Mouse (Mus musculus) thymus, adult 2 months (tissue): ENCODE results near the gene Peg10. TPM values are rescaled to one million over a fixed set of nuclear protein-coding genes. Genes with fewer than 3 reads are reported as not detected.

ENCODE experiments used
- DNase-seq: peaks from one replicate; pipeline ENCODE4 v3.0.0; 2021
- H3K27ac ChIP-seq: fragments of 200-500 bp; 2 replicates; pipeline ENCODE4 v1.5.1; 2012; ENCODE audit warnings: low read length, control low read depth; ENCODE audit not compliant: control insufficient read depth, insufficient read depth
- H3K27me3 ChIP-seq: fragments of 200-500 bp; 2 replicates; pipeline ENCODE4 v1.6.1; 2012; ENCODE audit warnings: mild to moderate bottlenecking, low read length, moderate library complexity, mixed read lengths; ENCODE audit not compliant: control insufficient read depth, insufficient read depth
- H3K36me3 ChIP-seq: fragments of 200-500 bp; 2 replicates; pipeline ENCODE4 v1.6.1; 2012; ENCODE audit warnings: mild to moderate bottlenecking, low read length, moderate library complexity; ENCODE audit not compliant: control insufficient read depth, insufficient read depth
- H3K4me1 ChIP-seq: fragments of 200-500 bp; replicated peaks from 2 replicates; pipeline ENCODE4 v1.6.1; 2012; ENCODE audit warnings: low read length; ENCODE audit not compliant: control insufficient read depth, insufficient read depth
- H3K4me3 ChIP-seq: fragments of 200-500 bp; 2 replicates; pipeline ENCODE4 v1.5.1; 2012; ENCODE audit warnings: mild to moderate bottlenecking, low read length, control low read depth, moderate library complexity; ENCODE audit not compliant: control insufficient read depth, insufficient read depth
- CTCF ChIP-seq: fragments of 200-500 bp; IDR thresholded peaks from 2 replicates; pipeline ENCODE4 v1.5.1; 2012; ENCODE audit warnings: mild to moderate bottlenecking, control low read depth, low read length, moderate library complexity, borderline replicate concordance; ENCODE audit not compliant: control insufficient read depth, poor library complexity, insufficient read depth; ENCODE audit errors: extremely low read depth
- POLR2A ChIP-seq: fragments of 200-500 bp; IDR thresholded peaks from 2 replicates; pipeline ENCODE4 v1.6.1; 2012; ENCODE audit warnings: mild to moderate bottlenecking, low read length, control low read depth, moderate library complexity; ENCODE audit not compliant: control insufficient read depth, poor library complexity, insufficient read depth; ENCODE audit errors: extremely low read depth
- WGBS: fragments of 180-500 bp; shearing (Covaris S2); methylation state at CpG from one replicate; pipeline ENCODE4 v1.1.7; 2018; 5-methylcytosine and 5-hydroxymethylcytosine counted together
- polyA plus RNA-seq: library from polyadenylated mRNA; depleted of rRNA; stranded (reverse); fragments of >200 nt; gene quantifications from 2 replicates; pipeline ENCODE4 v1.2.3, GENCODE M21; 2012

Peg10 gene
- polyA plus RNA-seq, 1 experiment, result 0.32 TPM

DNA sequence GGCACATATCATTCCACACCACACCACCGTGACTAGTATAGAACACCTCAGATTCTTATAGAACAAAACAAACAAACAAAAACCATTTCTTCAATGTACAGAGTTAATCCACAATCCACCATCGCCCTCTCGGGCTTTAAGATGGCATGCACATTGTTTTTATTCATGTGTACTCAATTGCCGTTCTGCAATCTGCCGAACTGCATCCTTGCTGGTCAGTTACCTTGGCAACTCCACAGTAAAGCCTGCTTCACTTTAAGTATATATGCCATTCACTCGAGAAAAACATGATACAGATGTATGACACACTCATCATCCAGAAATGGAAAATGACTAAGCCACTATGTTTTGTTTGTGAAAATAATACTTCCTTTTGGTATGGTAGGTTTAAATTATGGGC, 25.0 kb upstream of the Peg10 start:
- Histone ChIP-seq H3K27ac (no peak overlapping the region), H3K36me3 (no peaks in the 10 kb centered on the region), H3K4me3 (no peak overlapping the region), H3K4me1 (no peaks in the 10 kb centered on the region), H3K27me3 (no peaks in the 10 kb centered on the region)
- WGBS, result 81% methylated on average over 6 of the region's 6 CpGs
- TF ChIP-seq POLR2A, result no peak
- TF ChIP-seq CTCF, result no peak
- no peak for DNase-seq

DNA sequence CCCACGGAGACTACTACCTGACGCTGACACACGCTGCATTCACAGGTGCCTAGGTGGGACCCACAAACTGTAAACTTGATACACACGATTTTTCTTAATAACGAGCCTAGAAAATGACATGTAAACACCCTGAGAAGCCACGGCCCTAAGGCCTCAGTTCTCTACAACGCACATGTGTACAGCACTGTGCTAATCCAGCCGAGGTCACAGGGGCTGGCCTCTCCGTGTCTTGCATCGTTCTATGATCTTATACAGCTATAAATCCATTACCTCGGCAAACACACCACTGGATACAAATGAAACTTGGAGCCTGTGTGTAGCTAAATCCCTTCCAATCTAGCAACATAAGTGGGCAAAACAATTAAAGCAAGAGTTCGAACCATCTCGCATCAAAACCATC, 24.4 kb upstream of the Peg10 start:
- Histone ChIP-seq H3K27me3 (no peaks in the 10 kb centered on the region), H3K4me3 (no peak overlapping the region), H3K27ac (no peak overlapping the region), H3K36me3 (no peaks in the 10 kb centered on the region), H3K4me1 (no peaks in the 10 kb centered on the region)
- no peak for DNase-seq
- TF ChIP-seq POLR2A, result no peak
- no peak for TF ChIP-seq CTCF
- 96% methylated on average over 13 of the region's 13 CpGs for WGBS

DNA sequence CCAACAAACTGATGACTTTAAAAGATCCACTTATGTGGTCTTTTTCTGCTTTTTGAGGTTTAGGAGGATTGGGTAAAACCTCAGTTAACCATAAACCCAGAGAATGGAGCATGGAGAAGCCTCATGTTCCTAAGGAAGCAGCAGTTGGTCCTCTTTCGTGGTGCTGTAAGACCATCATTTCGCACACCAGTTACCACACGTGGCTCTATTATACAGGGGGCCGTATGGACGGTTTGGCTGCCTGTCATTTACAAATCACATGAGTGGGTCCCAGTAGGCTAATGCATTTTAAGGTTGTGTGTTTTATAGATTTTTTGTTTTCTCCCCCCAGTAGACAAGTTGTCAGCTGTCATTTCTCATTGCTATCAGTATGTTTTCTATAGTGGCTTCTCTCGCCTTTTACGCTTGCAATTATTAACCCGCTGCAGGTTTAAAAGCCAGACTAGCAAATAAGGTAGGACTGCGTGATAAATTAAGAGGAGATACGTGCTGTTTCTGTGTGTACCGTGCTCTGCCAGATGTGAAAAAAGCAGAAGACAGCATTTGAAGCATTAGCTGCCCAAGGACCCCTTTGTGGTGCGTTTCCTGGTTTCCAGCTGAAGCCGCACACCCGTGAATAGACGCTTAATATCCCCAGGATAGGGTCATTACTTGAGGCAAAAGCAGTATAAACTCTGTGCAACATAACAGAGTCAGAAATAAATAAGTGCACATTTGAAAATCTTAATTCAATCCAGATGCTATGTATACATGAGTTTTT, 22.9 kb upstream of the Peg10 start:
- H3K27ac ChIP-seq, result no peak overlapping the region
- H3K4me3 ChIP-seq, result no peak overlapping the region
- WGBS, result 93% methylated on average over 15 of the region's 15 CpGs
- TF ChIP-seq POLR2A (no peak), CTCF (no peak)
- H3K27me3 ChIP-seq, result no peaks in the 10 kb centered on the region
- no peaks in the 10 kb centered on the region for H3K4me1 ChIP-seq
- H3K36me3 ChIP-seq, result no peaks in the 10 kb centered on the region
- DNase-seq, result no peak

DNA sequence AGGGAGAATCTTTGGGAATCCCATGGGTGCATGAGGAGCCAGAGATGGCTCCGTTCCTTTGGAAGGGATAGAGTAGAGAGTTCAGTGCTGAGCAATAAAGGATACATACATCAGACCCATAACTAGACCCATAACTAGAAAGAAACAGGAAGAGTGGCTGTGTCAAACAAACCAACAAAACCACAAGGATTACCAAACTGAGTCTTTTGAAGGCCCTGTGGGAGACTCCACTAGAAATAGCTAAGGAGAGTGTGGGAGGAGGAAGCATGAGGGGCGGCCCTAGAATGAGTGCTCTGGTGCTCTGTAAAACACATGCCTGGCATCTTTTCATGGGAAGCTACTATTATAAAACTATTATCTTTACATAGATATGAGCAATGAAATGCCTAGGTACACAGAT, 18.8 kb upstream of the Peg10 start:
- no peak overlapping the region for H3K4me3 ChIP-seq
- H3K4me1 ChIP-seq, result no peaks in the 10 kb centered on the region
- TF ChIP-seq CTCF (no peak), POLR2A (no peak)
- no peak overlapping the region for H3K27ac ChIP-seq
- no peak for DNase-seq
- no peaks in the 10 kb centered on the region for H3K36me3 ChIP-seq
- no peaks in the 10 kb centered on the region for H3K27me3 ChIP-seq
- 39% methylated on average over 2 of the region's 2 CpGs for WGBS

DNA sequence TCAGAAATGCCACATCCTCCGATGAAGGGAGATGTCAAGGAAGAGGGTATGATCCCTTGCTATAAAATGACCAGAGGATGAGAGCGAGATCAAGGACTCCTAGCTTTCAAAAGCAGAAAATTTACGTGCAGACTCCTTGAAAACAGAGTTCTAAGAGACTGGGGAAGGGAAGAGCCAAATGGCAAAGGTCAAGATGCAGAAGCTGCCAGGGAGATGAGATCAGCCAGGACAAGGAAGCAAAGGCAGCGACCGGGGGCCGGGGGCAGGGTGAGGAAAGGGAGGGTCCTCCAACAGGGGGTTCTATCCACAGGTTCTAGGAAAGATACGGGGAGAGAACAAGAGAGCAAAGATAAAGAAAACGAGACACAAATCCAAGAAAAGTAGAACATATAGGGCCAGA, 15.4 kb upstream of the Peg10 start:
- 88% methylated on average over 8 of the region's 8 CpGs for WGBS
- TF ChIP-seq CTCF, result no peak
- no peak for TF ChIP-seq POLR2A
- H3K27me3 ChIP-seq, result no peaks in the 10 kb centered on the region

DNA sequence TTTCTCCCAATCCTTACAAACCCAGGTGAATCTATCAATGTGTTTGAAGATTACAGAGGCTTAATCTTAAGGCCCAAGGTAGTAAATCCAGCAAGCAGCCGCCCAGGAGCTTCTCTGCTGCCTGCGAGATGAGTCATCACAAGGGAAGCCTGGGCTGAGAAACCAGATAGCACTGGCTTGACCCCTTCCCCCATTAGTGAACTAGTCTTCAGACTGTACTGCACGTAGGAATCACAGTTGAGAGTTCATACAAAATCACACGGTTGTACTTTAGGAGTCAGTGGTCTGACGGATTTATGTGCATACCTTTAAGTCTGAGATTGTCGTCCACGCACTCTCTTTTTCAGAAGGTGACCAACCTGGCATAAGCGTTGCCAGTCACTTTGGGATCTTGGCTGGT, 13.9 kb upstream of the Peg10 start:
- WGBS, result 86% methylated on average over 8 of the region's 8 CpGs
- no peak for DNase-seq
- no peak for TF ChIP-seq CTCF
- no peak for TF ChIP-seq POLR2A
- no peak overlapping the region for H3K4me3 ChIP-seq
- no peaks in the 10 kb centered on the region for H3K36me3 ChIP-seq
- H3K27me3 ChIP-seq, result no peaks in the 10 kb centered on the region
- H3K4me1 ChIP-seq, result no peaks in the 10 kb centered on the region
- no peak overlapping the region for H3K27ac ChIP-seq

More for the DNA sequence above, 15.4 kb upstream of the Peg10 start:
- no peak for DNase-seq
- Histone ChIP-seq H3K4me3 (no peak overlapping the region), H3K27ac (no peak overlapping the region), H3K36me3 (no peaks in the 10 kb centered on the region), H3K4me1 (no peaks in the 10 kb centered on the region)
